Mouse (Mus musculus) intestine, embryonic 16.5 days (tissue): ENCODE measurements around the gene Mif4gd. TPM values are rescaled to one million over a fixed set of nuclear protein-coding genes. Genes with fewer than 3 reads are reported as not detected.

Source experiments
- ATAC-seq: fragments of 200-750 bp; cut with Nextera tagmentation; 2 replicates; pipeline ENCODE4 v1.8.0; 2017; ENCODE audit warnings: moderate TSS enrichment, moderate library complexity
- H3K27ac ChIP-seq: fragments of 300-500 bp; sonication (generic); 2 replicates; pipeline ENCODE4 v1.5.1; 2014; ENCODE audit warnings: mild to moderate bottlenecking, low read length
- H3K27me3 ChIP-seq: fragments of 300-500 bp; sonication (generic); replicated peaks from 2 replicates; pipeline ENCODE4 v1.6.1; 2014; ENCODE audit warnings: low read length, control low read depth, mixed read lengths; ENCODE audit not compliant: control insufficient read depth, insufficient read depth
- H3K36me3 ChIP-seq: fragments of 300-500 bp; sonication (generic); 2 replicates; pipeline ENCODE4 v1.6.1; 2014; ENCODE audit warnings: low read length, control low read depth; ENCODE audit not compliant: control insufficient read depth, insufficient read depth
- H3K4me1 ChIP-seq: fragments of 300-500 bp; sonication (generic); 2 replicates; pipeline ENCODE4 v1.6.1; 2014; ENCODE audit warnings: low read length, control low read depth, mixed read lengths; ENCODE audit not compliant: control insufficient read depth, insufficient read depth
- H3K4me2 ChIP-seq: fragments of 300-500 bp; sonication (generic); 2 replicates; pipeline ENCODE4 v1.6.1; 2014; ENCODE audit warnings: low read depth, low read length, control low read depth
- H3K4me3 ChIP-seq: fragments of 300-500 bp; sonication (generic); 2 replicates; pipeline ENCODE4 v1.5.1; 2014; ENCODE audit warnings: mild to moderate bottlenecking, low read length
- H3K9ac ChIP-seq: fragments of 300-500 bp; sonication (generic); 2 replicates; pipeline ENCODE4 v1.6.1; 2014; ENCODE audit warnings: low read depth, low read length
- H3K9me3 ChIP-seq: fragments of 300-500 bp; sonication (generic); 2 replicates; pipeline ENCODE4 v1.6.1; 2016; ENCODE audit warnings: low read length, control low read depth; ENCODE audit not compliant: control insufficient read depth
- WGBS: fragments of 180-500 bp; shearing (Covaris S2); extraction: QIAGEN DNeasy Blood & Tissue Kit; methylation state at CpG from one replicate; pipeline ENCODE4 v1.1.7; 2014; 5-methylcytosine and 5-hydroxymethylcytosine counted together
- polyA plus RNA-seq: library from polyadenylated mRNA; unstranded; fragments of >200 nt; fragmentation: Nextera tagmentation; extraction: Ambion mirVana; gene quantifications from 2 replicates; pipeline ENCODE4 v1.2.1, GENCODE M21; 2015

Gene Mif4gd
- polyA plus RNA-seq, 1 experiment from 2014 or later = 34.5 TPM

DNA sequence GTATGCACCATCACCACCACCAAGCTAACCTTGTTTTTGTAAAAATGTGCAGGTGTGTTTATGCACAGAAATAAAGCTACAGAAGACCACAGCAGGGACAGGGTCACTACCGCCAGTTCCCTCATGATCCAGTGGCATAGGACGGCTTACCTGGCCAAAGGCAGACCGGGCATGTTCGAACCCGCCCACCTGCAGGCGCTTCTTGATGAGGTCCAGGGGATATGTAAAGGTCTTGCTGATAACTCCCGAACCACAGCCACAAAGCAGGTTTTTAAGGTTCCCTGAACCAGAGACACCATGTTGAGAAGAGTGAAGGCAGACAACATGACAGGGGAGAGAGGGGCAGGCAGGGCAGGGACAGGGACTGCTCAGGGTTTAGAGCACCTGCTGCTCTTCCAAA lies 3.6 kb upstream of the Mif4gd start:
- Histone ChIP-seq H3K27ac (no peak overlapping the region), H3K9ac (no peak overlapping the region), H3K9me3 (no peaks in the 10 kb centered on the region), H3K27me3 (no peaks in the 10 kb centered on the region), H3K36me3 (peaks cover 7% of the 10 kb centered on the region; the same call in 1 of the 2 replicates), H3K4me1 (peaks cover 15% of the 10 kb centered on the region), H3K4me3 (no peak overlapping the region), H3K4me2 (no peak overlapping the region)
- ATAC-seq = no peak
- 92% methylated on average over 7 of the region's 7 CpGs for whole genome bisulfite sequencing

GRCm38 (mm10) chr11:115615875-115616274 lies 3.1 kb upstream of the Mif4gd start:
- H3K9me3 ChIP-seq = no peaks in the 10 kb centered on the region
- H3K27ac ChIP-seq = peak overlapping the region; percentile 15; the same call in 1 of the 2 replicates
- no peak for ATAC-seq
- no peak overlapping the region for H3K4me2 ChIP-seq
- peaks cover 15% of the 10 kb centered on the region for H3K4me1 ChIP-seq
- 90% methylated on average over 6 of the region's 6 CpGs for WGBS
- H3K36me3 ChIP-seq = peaks cover 7% of the 10 kb centered on the region; the same call in 1 of the 2 replicates
- 0 out of 2 replicates have a peak overlapping the region, but pooled peaks have one; percentile 49 for H3K9ac ChIP-seq
- no peaks in the 10 kb centered on the region for H3K27me3 ChIP-seq
- no peak overlapping the region for H3K4me3 ChIP-seq

DNA sequence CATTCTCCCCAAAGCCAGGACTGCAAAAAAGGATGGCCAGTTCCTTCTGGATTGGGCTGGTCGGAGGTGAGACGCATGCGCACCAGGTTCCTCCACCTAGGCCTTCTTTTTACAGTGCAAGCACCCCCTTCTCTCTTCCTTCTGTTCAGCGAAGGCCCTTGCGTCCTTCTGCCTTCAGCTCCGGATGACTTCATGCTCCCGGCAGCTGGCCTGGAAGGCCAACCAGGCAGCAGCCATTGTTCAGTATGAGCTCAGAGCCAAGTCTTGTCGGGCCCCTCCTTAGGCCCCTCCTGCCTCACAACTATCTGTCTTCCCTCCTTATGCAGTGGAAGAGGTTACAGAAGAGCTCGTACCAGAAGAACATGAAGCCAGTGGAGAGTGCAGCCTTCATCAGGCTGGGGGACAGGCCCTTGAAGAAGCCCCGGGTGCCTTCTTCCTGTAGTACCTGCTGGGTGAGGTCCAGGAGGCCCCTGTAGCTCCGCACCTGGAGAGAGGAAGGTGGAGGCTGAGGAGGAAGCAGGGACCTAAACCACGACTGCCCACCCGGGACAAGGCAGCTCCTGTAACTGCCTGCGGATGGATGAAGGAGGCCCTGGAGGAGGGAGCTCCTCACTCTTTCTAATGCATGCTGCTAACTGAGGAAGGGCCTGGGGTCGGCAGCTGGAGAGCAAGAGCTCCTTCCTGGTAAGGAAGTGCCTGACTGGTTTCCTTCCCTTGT lies 2.5 kb upstream of the Mif4gd start:
- Histone ChIP-seq H3K9ac (peak overlapping the region; percentile 49), H3K27ac (peak overlapping the region; percentile 15; the same call in 1 of the 2 replicates), H3K4me1 (peaks cover 15% of the 10 kb centered on the region), H3K4me2 (no peak overlapping the region), H3K27me3 (no peaks in the 10 kb centered on the region), H3K9me3 (no peaks in the 10 kb centered on the region), H3K4me3 (no peak overlapping the region), H3K36me3 (0 out of 2 replicates have a peak, but pooled peaks cover 3% of the 10 kb centered on the region)
- WGBS = 73% methylated on average over 15 of the region's 15 CpGs
- ATAC-seq = no peak

DNA sequence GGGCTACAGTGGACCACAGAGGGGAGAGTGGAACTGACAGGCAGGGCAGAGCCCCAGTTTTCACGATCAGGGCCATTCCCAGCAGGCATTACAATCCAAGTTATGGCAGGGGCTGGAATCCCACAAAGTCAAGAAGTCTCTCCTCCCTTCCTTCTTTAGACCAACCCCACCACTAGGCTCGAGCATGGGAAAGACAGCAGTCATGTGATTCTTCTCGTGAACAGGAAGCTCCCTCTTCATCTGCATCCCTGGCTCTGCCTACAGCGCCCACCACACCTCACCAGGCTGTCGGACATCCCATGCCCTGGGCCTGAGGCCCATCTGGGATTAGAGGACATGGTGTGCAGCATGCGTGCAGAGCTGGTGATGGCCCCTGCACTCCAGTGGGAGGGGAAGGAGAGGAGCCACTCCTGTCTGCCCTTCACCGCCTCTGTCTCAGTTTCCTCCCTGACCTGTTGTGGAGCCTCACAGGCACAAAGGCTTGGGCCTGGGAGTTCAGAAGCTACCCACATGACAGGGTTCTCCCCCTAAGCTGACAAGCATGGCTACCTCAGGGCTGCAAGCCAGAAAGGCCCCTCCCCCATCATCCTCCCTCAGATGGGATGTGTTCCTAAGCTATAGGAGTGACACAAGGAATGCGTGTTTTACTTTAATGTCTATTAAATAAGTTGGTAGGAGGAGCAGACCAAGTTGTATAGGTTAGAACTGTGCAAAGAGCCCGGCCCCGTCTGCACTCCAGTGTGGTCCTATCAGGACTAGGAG lies 1.8 kb upstream of the Mif4gd start:
- H3K4me2 ChIP-seq = no peak overlapping the region
- H3K4me1 ChIP-seq = peaks cover 15% of the 10 kb centered on the region
- H3K36me3 ChIP-seq = no peaks in the 10 kb centered on the region
- H3K9me3 ChIP-seq = no peaks in the 10 kb centered on the region
- no peaks in the 10 kb centered on the region for H3K27me3 ChIP-seq
- H3K4me3 ChIP-seq = no peak overlapping the region
- H3K9ac ChIP-seq = no peak overlapping the region
- H3K27ac ChIP-seq = no peak overlapping the region
- no peak for ATAC-seq
- WGBS = 85% methylated on average over 10 of the region's 10 CpGs

DNA sequence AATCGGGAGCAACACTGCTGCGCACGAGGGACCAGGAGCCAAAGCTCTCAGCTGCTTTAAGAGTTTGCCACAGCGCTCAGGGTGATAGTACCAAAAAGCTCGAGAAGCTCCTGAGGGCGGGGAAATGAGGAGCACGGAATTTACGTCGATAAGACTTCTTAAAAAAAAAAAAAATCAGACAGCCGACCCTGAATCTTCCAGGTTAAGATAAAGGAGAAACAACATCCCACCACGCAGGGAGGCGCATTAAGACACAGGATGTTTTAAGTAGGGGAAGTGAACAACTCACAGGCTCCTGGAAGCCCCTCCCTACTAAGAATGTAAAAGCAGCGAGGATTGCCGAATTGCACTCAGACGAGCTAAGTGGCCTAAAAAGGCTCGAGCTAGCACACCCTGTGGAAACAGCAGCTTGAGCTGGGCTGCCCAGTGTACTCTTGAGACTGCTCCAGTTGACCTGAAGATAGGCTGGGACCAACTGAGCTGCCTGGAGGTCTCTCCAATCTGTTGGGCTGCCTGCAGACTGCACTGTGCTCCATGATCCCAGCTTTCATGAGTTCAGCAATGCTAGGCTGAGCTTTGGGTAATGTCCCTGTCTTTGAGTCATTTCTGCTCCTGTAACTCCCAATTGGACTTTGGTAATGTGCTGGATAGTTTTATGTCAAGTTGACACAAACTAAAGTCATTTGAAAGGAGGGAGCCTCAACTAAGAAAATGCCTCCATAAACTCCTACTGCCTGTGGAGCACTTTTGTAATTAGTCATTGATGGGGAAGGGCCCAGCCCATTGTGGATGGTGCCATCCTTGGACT lies 573 bp upstream of the Mif4gd start:
- H3K9ac ChIP-seq = peak overlapping the region; percentile 80
- H3K4me3 ChIP-seq = peak overlapping the region; percentile 69
- under 1% methylated on average over 16 of the region's 16 CpGs for WGBS
- peak overlapping the region; percentile 90 for H3K4me2 ChIP-seq
- ATAC-seq = peak; percentile 3; the same call in 1 of the 2 replicates
- peak overlapping the region; percentile 96 for H3K27ac ChIP-seq
- H3K4me1 ChIP-seq = peaks cover 15% of the 10 kb centered on the region
- H3K9me3 ChIP-seq = no peaks in the 10 kb centered on the region
- H3K27me3 ChIP-seq = no peaks in the 10 kb centered on the region
- peaks cover 2% of the 10 kb centered on the region; the same call in 1 of the 2 replicates for H3K36me3 ChIP-seq

DNA sequence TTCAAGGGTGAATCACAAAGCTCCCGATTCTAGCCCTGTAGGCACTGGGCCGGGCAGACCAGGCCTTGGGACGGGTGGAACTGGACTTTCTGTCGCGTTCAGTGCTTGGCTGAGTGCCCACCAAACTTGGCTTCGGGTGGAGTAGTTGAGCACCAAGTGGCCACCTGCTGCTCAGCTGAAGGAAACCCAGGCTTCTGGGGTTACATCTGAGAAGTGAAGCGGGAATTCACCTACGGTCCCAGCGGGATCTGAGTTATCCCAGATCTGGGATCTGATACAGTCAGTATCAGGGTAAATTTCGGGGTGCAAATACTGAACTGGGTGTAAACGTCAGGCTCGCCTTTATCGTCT lies 735 bp downstream of the Mif4gd start:
- Histone ChIP-seq H3K9me3 (no peaks in the 10 kb centered on the region), H3K27ac (peak overlapping the region; percentile 96), H3K27me3 (no peaks in the 10 kb centered on the region), H3K4me2 (peak overlapping the region; percentile 90), H3K4me1 (peaks cover 15% of the 10 kb centered on the region), H3K36me3 (peaks cover 6% of the 10 kb centered on the region), H3K9ac (peak overlapping the region; percentile 80), H3K4me3 (peak overlapping the region; percentile 69)
- WGBS = 2% methylated on average over 13 of the region's 13 CpGs
- ATAC-seq = peak; percentile 37

DNA sequence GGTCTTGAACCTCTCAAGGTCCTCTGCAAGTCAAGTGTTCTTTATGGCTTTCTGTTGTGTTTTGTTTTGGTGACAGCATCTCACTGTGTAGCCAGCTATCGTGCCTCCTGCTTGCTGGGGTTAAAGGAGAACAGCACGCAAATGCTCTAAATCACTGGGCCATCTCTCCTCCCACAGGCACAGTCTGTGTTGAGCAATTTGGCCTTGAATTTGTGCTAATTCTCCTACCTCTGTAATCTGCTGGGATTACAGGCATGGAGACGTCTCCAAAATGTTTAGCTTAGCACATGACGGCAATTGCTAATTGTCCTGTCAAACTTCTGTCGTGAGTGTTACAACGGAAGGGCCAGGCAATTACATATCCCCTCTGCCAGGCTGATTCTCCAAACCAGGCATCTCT lies 1.6 kb downstream of the Mif4gd start:
- H3K4me1 ChIP-seq = peaks cover 15% of the 10 kb centered on the region
- H3K27me3 ChIP-seq = no peaks in the 10 kb centered on the region
- no peaks in the 10 kb centered on the region for H3K9me3 ChIP-seq
- peaks cover 12% of the 10 kb centered on the region for H3K36me3 ChIP-seq
- no peak overlapping the region for H3K4me3 ChIP-seq
- H3K4me2 ChIP-seq = no peak overlapping the region
- WGBS = 66% methylated on average over 6 of the region's 6 CpGs
- 0 out of 2 replicates have a peak overlapping the region, but pooled peaks have one; percentile 96 for H3K27ac ChIP-seq
- ATAC-seq = no peak
- peak overlapping the region; percentile 80; the same call in 1 of the 2 replicates for H3K9ac ChIP-seq

- Histone ChIP-seq H3K9me3 (no peaks in the 10 kb centered on the region), H3K36me3 (peaks cover 16% of the 10 kb centered on the region), H3K4me1 (peaks cover 22% of the 10 kb centered on the region), H3K4me3 (no peak overlapping the region), H3K27me3 (no peaks in the 10 kb centered on the region), H3K4me2 (no peak overlapping the region), H3K9ac (no peak overlapping the region), H3K27ac (no peak overlapping the region)
- WGBS = 67% methylated on average over 3 of the region's 3 CpGs
- no peak for ATAC-seq
Measured at GRCm38 (mm10) chr11:115609576-115609975, 3.2 kb downstream of the Mif4gd start.
